Mouse (Mus musculus) olfactory bulb, adult 2 months (tissue): ENCODE data around the gene Scn5a.

Experiments
- CTCF ChIP-seq: fragments of 200-500 bp; IDR thresholded peaks from 2 replicates; pipeline ENCODE4 v1.5.1; 2012; ENCODE audit warnings: low read depth, mild to moderate bottlenecking, low read length, moderate library complexity; ENCODE audit not compliant: insufficient read depth
- POLR2A ChIP-seq: fragments of 200-500 bp; IDR thresholded peaks from 2 replicates; pipeline ENCODE4 v1.6.1; 2012; ENCODE audit warnings: mild to moderate bottlenecking, low read depth, low read length, moderate library complexity; ENCODE audit not compliant: insufficient read depth

DNA sequence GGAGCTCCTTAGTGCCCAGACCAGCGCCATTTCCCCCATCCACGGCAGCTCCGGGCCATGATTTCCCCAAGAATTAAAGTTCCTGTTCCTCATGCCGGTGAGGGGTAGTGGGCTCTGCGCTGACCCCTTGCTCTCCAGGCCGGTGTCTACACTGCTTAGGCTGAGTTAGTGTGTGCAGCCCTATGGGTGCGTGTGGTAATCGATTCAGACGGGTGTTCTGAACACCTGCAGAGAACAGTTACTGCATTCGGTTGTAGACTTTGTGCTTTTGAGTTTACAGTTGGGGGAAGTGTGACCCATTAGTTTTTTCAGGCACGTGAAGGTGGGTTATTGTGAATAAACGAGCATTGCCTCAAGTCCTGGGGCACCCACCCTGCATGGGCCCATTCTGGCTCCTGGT lies 140.8 kb downstream of the Scn5a start:
- TF ChIP-seq CTCF (no peak), POLR2A (no peak)
